Mouse (Mus musculus): Measurements from ENCODE around the gene Fgfrl1. TPM values are rescaled to one million over a fixed set of nuclear protein-coding genes. Genes with fewer than 3 reads are reported as not detected.

The Fgfrl1 gene
- polyA plus RNA-seq, 1 experiment from 2014 or later, result 45.1 TPM

- ATAC-seq (ENCODE audit: low read depth) (no peak), DNase-seq (ENCODE audit: low spot score) (no peak)
- 0 out of 2 replicates have a peak, but pooled peaks cover 6% of the 10 kb centered on the region for H3K4me1 ChIP-seq (ENCODE audit: control insufficient read depth, insufficient read depth, low read length)
- H3K36me3 ChIP-seq (ENCODE audit: control insufficient read depth, insufficient read depth, low read length), result 0 out of 2 replicates have a peak, but pooled peaks cover 4% of the 10 kb centered on the region
- no peak overlapping the region for H3K4me2 ChIP-seq (ENCODE audit: low read depth, low read length)
- H3K9ac ChIP-seq (ENCODE audit: low read depth, low read length), result no peak overlapping the region
- no peaks in the 10 kb centered on the region for H3K9me3 ChIP-seq (ENCODE audit: control insufficient read depth, low read length)
- H3K27ac ChIP-seq (replicated peaks; ENCODE audit: low read depth, low read length), result no peak overlapping the region
- WGBS, result 54% methylated on average over 3 of the region's 3 CpGs
- no peak overlapping the region for H3K4me3 ChIP-seq (ENCODE audit: low read depth, low read length)
- H3K27me3 ChIP-seq (replicated peaks; ENCODE audit: control insufficient read depth, insufficient read depth, low read length), result no peaks in the 10 kb centered on the region
Measured at GRCm38 (mm10) chr5:108679909-108680308, 12.3 kb upstream of the Fgfrl1 start.

- Histone ChIP-seq H3K4me1 (ENCODE audit: control insufficient read depth, insufficient read depth, low read length) (0 out of 2 replicates have a peak, but pooled peaks cover 6% of the 10 kb centered on the region), H3K27me3 (replicated peaks; ENCODE audit: control insufficient read depth, insufficient read depth, low read length) (no peaks in the 10 kb centered on the region), H3K4me2 (ENCODE audit: low read depth, low read length) (no peak overlapping the region), H3K27ac (replicated peaks; ENCODE audit: low read depth, low read length) (no peak overlapping the region), H3K9me3 (ENCODE audit: control insufficient read depth, low read length) (no peaks in the 10 kb centered on the region), H3K9ac (ENCODE audit: low read depth, low read length) (no peak overlapping the region), H3K36me3 (ENCODE audit: control insufficient read depth, insufficient read depth, low read length) (peaks cover 9% of the 10 kb centered on the region; the same call in 1 of the 2 replicates), H3K4me3 (ENCODE audit: low read depth, low read length) (no peak overlapping the region)
- ATAC-seq (ENCODE audit: low read depth) (no peak), DNase-seq (ENCODE audit: low spot score) (no peak)
- whole genome bisulfite sequencing, result 98% methylated on average over 6 of the region's 6 CpGs
Measured at GRCm38 (mm10) chr5:108680871-108681270, 11.3 kb upstream of the Fgfrl1 start.

GRCm38 (mm10) chr5:108689091-108689490 is 3.1 kb upstream of the Fgfrl1 start:
- H3K27ac ChIP-seq (replicated peaks; ENCODE audit: low read depth, low read length), result no peak overlapping the region
- peaks cover 5% of the 10 kb centered on the region; the same call in 1 of the 2 replicates for H3K4me1 ChIP-seq (ENCODE audit: control insufficient read depth, insufficient read depth, low read length)
- H3K4me3 ChIP-seq (ENCODE audit: low read depth, low read length), result no peak overlapping the region
- DNase-seq (ENCODE audit: low spot score) (no peak), ATAC-seq (ENCODE audit: low read depth) (no peak)
- H3K9me3 ChIP-seq (ENCODE audit: control insufficient read depth, low read length), result no peaks in the 10 kb centered on the region
- H3K36me3 ChIP-seq (ENCODE audit: control insufficient read depth, insufficient read depth, low read length), result peaks cover 6% of the 10 kb centered on the region; the same call in 1 of the 2 replicates
- no peaks in the 10 kb centered on the region; the same call in 1 of the 2 replicates for H3K27me3 ChIP-seq (replicated peaks; ENCODE audit: control insufficient read depth, insufficient read depth, low read length)
- no peak overlapping the region for H3K4me2 ChIP-seq (ENCODE audit: low read depth, low read length)
- no peak overlapping the region for H3K9ac ChIP-seq (ENCODE audit: low read depth, low read length)
- WGBS, result 71% methylated on average over 5 of the region's 5 CpGs

- WGBS, result 66% methylated on average over 4 of the region's 4 CpGs
- DNase-seq (ENCODE audit: low spot score), result no peak
- H3K9me3 ChIP-seq (ENCODE audit: control insufficient read depth, low read length), result no peaks in the 10 kb centered on the region
- H3K4me2 ChIP-seq (ENCODE audit: low read depth, low read length), result no peak overlapping the region
- peaks cover 5% of the 10 kb centered on the region; the same call in 1 of the 2 replicates for H3K4me1 ChIP-seq (ENCODE audit: control insufficient read depth, insufficient read depth, low read length)
- no peaks in the 10 kb centered on the region for H3K36me3 ChIP-seq (ENCODE audit: control insufficient read depth, insufficient read depth, low read length)
- H3K4me3 ChIP-seq (ENCODE audit: low read depth, low read length), result no peak overlapping the region
- ATAC-seq (ENCODE audit: low read depth), result no peak
- no peak overlapping the region for H3K27ac ChIP-seq (replicated peaks; ENCODE audit: low read depth, low read length)
- H3K27me3 ChIP-seq (replicated peaks; ENCODE audit: control insufficient read depth, insufficient read depth, low read length), result no peaks in the 10 kb centered on the region; the same call in 1 of the 2 replicates
- H3K9ac ChIP-seq (ENCODE audit: low read depth, low read length), result no peak overlapping the region
Measured at GRCm38 (mm10) chr5:108691152-108691551, 1.0 kb upstream of the Fgfrl1 start.

GRCm38 (mm10) chr5:108693872-108694288 is 1.7 kb downstream of the Fgfrl1 start:
- peak; percentile 97 for DNase-seq (ENCODE audit: low spot score)
- H3K4me1 ChIP-seq (ENCODE audit: control insufficient read depth, insufficient read depth, low read length), result peaks cover 16% of the 10 kb centered on the region
- WGBS, result 0% methylated on average over 8 of the region's 43 CpGs

GRCm38 (mm10) chr5:108694352-108695261 is 2.4 kb downstream of the Fgfrl1 start:
- peak overlapping the region; percentile 67 for H3K27ac ChIP-seq (replicated peaks; ENCODE audit: low read depth, low read length)
- H3K4me3 ChIP-seq (ENCODE audit: low read depth, low read length), result peak overlapping the region; percentile 79
- H3K4me1 ChIP-seq (ENCODE audit: control insufficient read depth, insufficient read depth, low read length), result peaks cover 18% of the 10 kb centered on the region
- H3K36me3 ChIP-seq (ENCODE audit: control insufficient read depth, insufficient read depth, low read length), result no peaks in the 10 kb centered on the region
- no peaks in the 10 kb centered on the region for H3K9me3 ChIP-seq (ENCODE audit: control insufficient read depth, low read length)
- no peaks in the 10 kb centered on the region; the same call in 1 of the 2 replicates for H3K27me3 ChIP-seq (replicated peaks; ENCODE audit: control insufficient read depth, insufficient read depth, low read length)
- ATAC-seq (ENCODE audit: low read depth) (peak; percentile 59), DNase-seq (ENCODE audit: low spot score) (peak; percentile 55)
- 0% methylated on average over 17 of the region's 99 CpGs for WGBS
- peak overlapping the region; percentile 76 for H3K4me2 ChIP-seq (ENCODE audit: low read depth, low read length)
- H3K9ac ChIP-seq (ENCODE audit: low read depth, low read length), result peak overlapping the region; percentile 79

More at GRCm38 (mm10) chr5:108693872-108694288, 1.7 kb downstream of the Fgfrl1 start:
- no peaks in the 10 kb centered on the region for H3K9me3 ChIP-seq (ENCODE audit: control insufficient read depth, low read length)
- no peaks in the 10 kb centered on the region; the same call in 1 of the 2 replicates for H3K27me3 ChIP-seq (replicated peaks; ENCODE audit: control insufficient read depth, insufficient read depth, low read length)
- H3K27ac ChIP-seq (replicated peaks; ENCODE audit: low read depth, low read length), result peak overlapping the region; percentile 67
- peak overlapping the region; percentile 76 for H3K4me2 ChIP-seq (ENCODE audit: low read depth, low read length)
- H3K9ac ChIP-seq (ENCODE audit: low read depth, low read length), result peak overlapping the region; percentile 79
- H3K36me3 ChIP-seq (ENCODE audit: control insufficient read depth, insufficient read depth, low read length), result no peaks in the 10 kb centered on the region
- H3K4me3 ChIP-seq (ENCODE audit: low read depth, low read length), result peak overlapping the region; percentile 79
- peak; percentile 97 for ATAC-seq (ENCODE audit: low read depth)

- Histone ChIP-seq H3K36me3 (ENCODE audit: control insufficient read depth, insufficient read depth, low read length) (no peaks in the 10 kb centered on the region), H3K4me3 (ENCODE audit: low read depth, low read length) (no peak overlapping the region), H3K4me2 (ENCODE audit: low read depth, low read length) (peak overlapping the region; percentile 76; the same call in 1 of the 2 replicates), H3K9me3 (ENCODE audit: control insufficient read depth, low read length) (no peaks in the 10 kb centered on the region), H3K9ac (ENCODE audit: low read depth, low read length) (no peak overlapping the region), H3K27ac (replicated peaks; ENCODE audit: low read depth, low read length) (no peak overlapping the region), H3K4me1 (ENCODE audit: control insufficient read depth, insufficient read depth, low read length) (peaks cover 18% of the 10 kb centered on the region), H3K27me3 (replicated peaks; ENCODE audit: control insufficient read depth, insufficient read depth, low read length) (no peaks in the 10 kb centered on the region; the same call in 1 of the 2 replicates)
- ATAC-seq (ENCODE audit: low read depth), result no peak
- no peak for DNase-seq (ENCODE audit: low spot score)
- WGBS, result 98% methylated on average over 10 of the region's 12 CpGs
Measured at GRCm38 (mm10) chr5:108695861-108696260, 3.7 kb downstream of the Fgfrl1 start.

- no peaks in the 10 kb centered on the region for H3K36me3 ChIP-seq (ENCODE audit: control insufficient read depth, insufficient read depth, low read length)
- peaks cover 18% of the 10 kb centered on the region for H3K4me1 ChIP-seq (ENCODE audit: control insufficient read depth, insufficient read depth, low read length)
- 0 out of 2 replicates have a peak overlapping the region, but pooled peaks have one; percentile 26 for H3K9ac ChIP-seq (ENCODE audit: low read depth, low read length)
- H3K9me3 ChIP-seq (ENCODE audit: control insufficient read depth, low read length), result no peaks in the 10 kb centered on the region
- H3K4me3 ChIP-seq (ENCODE audit: low read depth, low read length), result no peak overlapping the region
- no peaks in the 10 kb centered on the region; the same call in 1 of the 2 replicates for H3K27me3 ChIP-seq (replicated peaks; ENCODE audit: control insufficient read depth, insufficient read depth, low read length)
- no peak for DNase-seq (ENCODE audit: low spot score)
- ATAC-seq (ENCODE audit: low read depth), result no peak
- H3K27ac ChIP-seq (replicated peaks; ENCODE audit: low read depth, low read length), result peak overlapping the region; percentile 71
- H3K4me2 ChIP-seq (ENCODE audit: low read depth, low read length), result peak overlapping the region; percentile 76; the same call in 1 of the 2 replicates
- WGBS, result 55% methylated on average over 3 of the region's 3 CpGs
Measured at GRCm38 (mm10) chr5:108696542-108696941, 4.4 kb downstream of the Fgfrl1 start.
